Mouse (Mus musculus) ES-Bruce4 (cell line): ENCODE results near the gene Eif4ebp2.

Experiments
- CTCF ChIP-seq: IDR thresholded peaks from one replicate; pipeline ENCODE4 v1.8.1; 2011; ENCODE audit warnings: low read depth, low read length
- EP300 ChIP-seq: IDR thresholded peaks from 2 replicates; pipeline ENCODE4 v1.6.1; 2011; ENCODE audit warnings: low read depth, low read length; ENCODE audit not compliant: insufficient read depth
- POLR2A ChIP-seq: IDR thresholded peaks from one replicate; pipeline ENCODE4 v1.8.1; 2011; ENCODE audit warnings: low read length; ENCODE audit not compliant: insufficient read depth

DNA sequence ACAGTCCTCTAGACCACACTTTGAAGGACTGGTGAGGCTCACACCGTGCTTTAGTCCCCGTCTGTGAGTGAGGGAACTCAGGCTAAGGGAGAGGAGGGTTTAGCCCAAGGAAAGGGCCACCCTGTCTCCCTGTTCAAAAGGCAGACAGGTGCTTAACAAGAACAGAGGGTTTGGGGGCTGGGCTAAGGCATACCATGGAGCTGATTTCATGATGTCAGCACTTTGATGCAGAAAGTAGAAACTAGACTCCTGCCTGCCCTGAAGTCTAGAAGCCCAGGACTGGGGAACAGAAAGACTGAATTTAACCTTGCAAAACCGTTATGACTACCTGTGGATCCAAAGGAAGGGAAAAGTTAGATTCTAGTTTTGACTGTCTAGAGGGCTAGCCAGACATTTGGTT, 4.7 kb upstream of the Eif4ebp2 start:
- no peak for TF ChIP-seq CTCF
- no peak for TF ChIP-seq POLR2A
- TF ChIP-seq EP300 = no peak
